Mouse (Mus musculus): ENCODE data around the gene Peg3.
"Not testable (repeated sequence)": the region's sequence is repeated elsewhere in the genome, so short reads cannot be mapped to it uniquely, and the experiment has no call there.

Gene Peg3

DNA sequence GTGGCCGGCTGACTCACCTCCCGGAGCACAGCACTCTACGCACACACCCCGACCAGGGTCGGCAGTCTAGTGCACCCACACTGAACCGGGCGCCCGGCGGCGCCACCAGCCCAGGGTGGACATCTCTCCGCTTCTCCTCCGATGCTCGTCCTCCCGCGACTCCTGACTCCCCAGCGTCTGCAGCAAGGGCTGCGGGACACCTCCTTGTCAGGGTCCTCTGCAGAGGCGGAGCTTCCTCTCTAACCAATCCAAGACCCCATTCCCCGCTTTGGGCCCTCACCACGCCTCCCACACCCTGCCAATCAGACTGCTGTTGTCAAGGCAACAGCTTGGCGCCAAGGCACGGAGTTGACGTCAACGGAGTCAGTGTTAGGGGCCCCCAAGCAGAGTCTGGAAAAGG is at the start of gene Peg3, which contains the start of gene Usp29:
Peg3 (minus strand) TSS at position 191 of the 400 bp plus-strand sequence.
Usp29 (plus strand) TSS at position 338 of the 400 bp plus-strand sequence.
- DNase-seq (ENCODE audit: low spot score in 2 of 2): peak; percentile 89 to 90

DNA sequence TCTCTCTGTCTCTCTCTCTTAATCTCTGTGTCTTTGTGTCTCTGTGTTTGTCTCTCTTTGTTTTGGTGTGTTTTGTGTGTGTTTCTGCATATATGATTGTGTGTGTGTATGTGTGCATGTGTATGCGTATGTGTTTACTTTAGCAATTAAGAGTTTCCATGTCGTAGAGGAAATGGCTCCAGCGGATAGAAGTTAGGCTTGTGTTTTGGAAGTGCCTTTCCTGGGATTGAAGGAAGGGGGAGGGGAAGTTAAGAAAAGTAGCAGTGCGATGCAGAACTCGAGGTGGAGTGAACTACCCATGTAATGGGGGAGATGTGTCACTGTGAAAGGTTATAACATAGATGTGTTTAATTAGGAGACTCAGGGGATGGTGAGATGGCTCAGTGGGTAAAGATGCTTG is 48.9 kb upstream of the Peg3 start:
- DNase-seq (ENCODE audit: low spot score in 2 of 2): no peak

GRCm38 (mm10) chr7:6777689-6778088 is 47.5 kb upstream of the Peg3 start:
- no peak for DNase-seq (ENCODE audit: low spot score in 2 of 2)

GRCm38 (mm10) chr7:6777107-6777506 is 46.9 kb upstream of the Peg3 start:
- no peak for DNase-seq (ENCODE audit: low spot score in 2 of 2)

GRCm38 (mm10) chr7:6776314-6777059 is 46.3 kb upstream of the Peg3 start:
- DNase-seq (ENCODE audit: low spot score in 2 of 2): peak; percentile 59 to 88

DNA sequence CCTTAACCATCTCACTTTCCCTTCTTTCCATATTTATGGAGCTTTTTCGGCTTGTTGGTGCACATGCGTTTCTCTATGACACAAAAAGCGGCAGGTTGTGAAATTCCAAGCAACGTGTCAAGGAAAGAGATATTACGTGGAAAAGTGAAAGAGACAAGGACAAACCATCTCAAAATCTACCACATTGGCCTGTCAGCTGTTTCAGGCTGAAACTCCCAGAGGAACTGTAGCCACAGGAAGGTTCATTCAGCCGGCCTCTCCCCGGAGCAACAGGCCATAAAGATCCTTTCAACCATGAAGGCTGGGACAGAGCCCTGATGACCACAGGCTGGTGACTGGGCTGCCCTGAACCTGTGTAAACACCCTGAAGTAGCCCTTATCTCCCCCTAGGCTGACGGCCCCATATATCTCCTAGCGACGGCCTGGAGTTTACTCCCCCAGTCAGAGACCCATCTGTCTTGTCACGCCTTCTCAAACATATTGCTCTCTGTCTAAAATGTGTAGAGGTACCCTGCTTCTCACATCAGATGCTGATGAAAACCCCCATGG is 43.7 kb upstream of the Peg3 start:
- not testable (repeated sequence) for DNase-seq (ENCODE audit: low spot score in 2 of 2)

DNA sequence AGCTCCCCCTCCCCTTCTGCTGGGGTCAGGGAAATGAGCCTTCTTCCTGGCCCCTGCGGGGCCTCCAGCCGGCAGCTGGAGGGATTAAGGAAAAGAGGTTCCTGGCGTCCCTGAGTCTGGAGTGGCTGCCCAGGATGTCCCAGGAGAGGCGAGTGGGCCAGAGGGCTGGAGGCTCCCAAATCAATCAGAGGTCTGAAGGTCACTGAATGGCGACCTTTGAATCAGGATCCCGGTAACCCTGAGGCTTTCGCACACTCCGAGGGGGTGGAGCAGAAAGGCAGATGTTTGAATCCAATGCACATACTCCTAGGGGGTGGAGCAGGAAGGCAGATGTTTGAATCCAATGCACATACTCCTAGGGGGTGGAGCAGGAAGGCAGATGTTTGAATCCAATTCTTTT is 40.1 kb upstream of the Peg3 start:
- DNase-seq (ENCODE audit: low spot score in 2 of 2): no peak

- DNase-seq (ENCODE audit: low spot score in 2 of 2): peak in 1 of 2 experiments; percentile 16
Measured at GRCm38 (mm10) chr7:6765240-6765639, 35.0 kb upstream of the Peg3 start.

DNA sequence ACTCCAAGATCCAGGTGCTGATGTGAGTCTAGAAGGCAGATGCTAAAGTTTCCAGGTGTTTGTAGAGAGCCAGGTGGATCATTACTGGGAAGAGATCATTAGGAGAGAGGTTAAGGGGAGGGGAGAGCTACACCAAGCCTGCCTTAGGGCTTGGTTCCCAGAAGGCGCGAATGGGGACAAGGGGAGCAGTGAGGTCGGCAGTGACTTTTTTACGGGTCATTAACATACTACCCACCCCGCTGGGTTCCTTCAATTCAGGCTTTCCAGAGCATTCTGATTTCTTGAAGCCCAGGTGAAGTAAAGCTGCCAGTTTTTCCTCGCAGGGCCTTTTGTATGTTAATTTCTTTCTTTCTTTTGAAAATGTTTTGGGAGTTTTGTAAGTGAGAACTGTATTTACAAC is 29.9 kb upstream of the Peg3 start:
- no peak for DNase-seq (ENCODE audit: low spot score in 2 of 2)

DNA sequence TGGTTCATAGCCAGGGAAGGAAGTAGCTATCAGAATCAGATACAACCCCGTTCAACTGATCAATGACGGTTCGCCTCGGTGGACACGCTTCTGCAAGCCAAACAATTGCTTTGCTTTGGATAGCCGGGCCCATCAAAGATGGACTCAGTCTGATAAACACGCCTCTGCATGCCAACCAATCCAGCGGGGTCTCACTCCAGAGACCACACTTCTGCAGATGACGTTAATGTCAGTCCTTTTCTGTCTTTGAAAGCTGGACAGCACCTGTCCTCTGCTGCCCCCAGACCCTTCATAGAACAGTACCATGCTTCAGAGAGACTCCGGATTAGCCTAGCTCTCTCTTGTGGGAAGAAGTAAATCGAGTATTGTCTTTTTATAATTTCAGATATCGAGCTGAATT is 29.5 kb upstream of the Peg3 start:
- no peak for DNase-seq (ENCODE audit: low spot score in 2 of 2)

DNA sequence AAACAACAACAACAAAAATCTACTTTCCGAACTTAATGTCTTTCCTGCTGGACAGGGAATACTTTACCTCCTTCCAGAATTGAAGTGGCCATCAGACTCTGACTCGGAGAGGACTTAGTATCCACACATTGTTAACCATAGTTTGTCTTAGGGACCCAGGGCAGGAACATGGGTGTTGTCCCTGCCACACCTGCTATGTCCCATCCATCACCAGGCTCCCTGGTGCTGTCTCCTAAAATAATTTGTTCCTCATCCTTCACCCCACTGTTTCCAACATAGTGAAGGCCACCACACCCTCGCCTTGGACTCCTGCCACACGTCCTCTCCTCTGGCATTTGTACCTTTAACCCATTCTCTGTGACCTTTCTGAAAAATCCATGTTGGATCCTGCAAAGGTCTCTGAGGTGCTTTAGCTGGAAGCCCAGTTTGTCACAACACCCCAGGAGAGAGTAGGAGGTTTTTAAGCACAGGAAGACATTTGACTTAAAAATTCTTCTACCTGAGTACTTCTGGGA is 26.6 kb upstream of the Peg3 start:
- no peak for DNase-seq (ENCODE audit: low spot score in 2 of 2)

GRCm38 (mm10) chr7:6753440-6753839 is 23.2 kb upstream of the Peg3 start:
- no peak for DNase-seq (ENCODE audit: low spot score in 2 of 2)

- DNase-seq (ENCODE audit: low spot score in 2 of 2): no peak
Measured at GRCm38 (mm10) chr7:6749196-6749595, 19.0 kb upstream of the Peg3 start.

- DNase-seq (ENCODE audit: low spot score in 2 of 2): no peak
Measured at GRCm38 (mm10) chr7:6744281-6744904, 14.2 kb upstream of the Peg3 start.

DNA sequence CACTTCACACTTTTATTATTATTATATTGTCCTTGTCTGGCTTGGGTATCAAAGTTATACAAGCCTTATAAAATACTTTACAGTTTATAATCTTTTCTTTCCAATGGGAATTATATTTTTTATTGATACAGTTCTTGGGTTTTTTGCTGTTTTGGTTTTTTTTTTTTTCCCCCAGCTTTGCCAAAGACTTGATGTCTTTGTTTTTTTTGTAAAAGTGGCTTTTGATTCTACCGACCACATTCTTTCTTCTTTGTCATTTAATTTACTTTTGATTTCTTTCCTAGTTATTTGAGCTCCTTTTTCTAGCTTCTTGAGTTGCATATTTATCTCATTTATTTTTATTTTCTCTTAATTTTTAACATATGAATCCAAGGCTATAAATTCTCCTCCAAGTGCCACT is 5.8 kb upstream of the Peg3 start:
- DNase-seq (ENCODE audit: low spot score in 2 of 2): no peak

GRCm38 (mm10) chr7:6731930-6732329 is 1.7 kb upstream of the Peg3 start:
- DNase-seq (ENCODE audit: low spot score in 2 of 2): no peak

DNA sequence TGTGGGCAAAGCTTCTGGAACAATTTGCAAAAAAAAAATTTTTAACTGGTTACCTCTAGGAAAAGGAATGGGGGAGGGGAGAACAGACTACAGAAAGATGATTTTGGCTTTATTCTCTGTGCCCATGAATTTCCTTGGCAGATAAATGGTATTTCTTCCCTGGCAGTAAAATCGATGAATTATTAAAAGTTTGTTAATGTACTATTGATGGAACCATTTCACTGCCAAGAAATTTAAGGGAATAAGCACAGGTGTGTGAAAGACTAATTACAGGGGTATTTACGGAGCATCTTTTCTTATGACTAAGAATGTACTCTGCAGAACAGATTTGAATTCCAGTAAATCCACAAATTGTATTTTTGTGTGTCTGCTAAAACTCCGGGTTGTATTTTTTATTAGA is 1.1 kb upstream of the Peg3 start:
- no peak for DNase-seq (ENCODE audit: low spot score in 2 of 2)

DNA sequence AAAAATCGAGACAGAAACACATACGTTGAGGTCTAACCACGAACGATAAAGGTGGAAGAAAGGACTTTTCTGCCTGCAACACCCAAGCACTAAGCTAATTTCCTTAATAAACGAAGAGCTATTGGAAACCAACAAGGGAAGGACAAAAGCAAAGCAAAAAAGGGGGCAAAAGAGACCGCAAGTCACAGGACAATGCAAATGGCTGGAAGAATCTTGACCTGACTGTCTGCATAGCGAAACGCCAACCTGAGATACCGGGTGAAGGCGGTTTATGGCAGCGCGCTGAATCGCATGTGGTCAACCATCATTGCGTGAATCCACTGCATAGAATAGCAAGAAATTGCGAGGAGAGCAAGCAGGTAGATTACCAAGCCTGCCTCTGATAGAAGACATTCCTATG is 570 bp upstream of the Peg3 start:
- DNase-seq (ENCODE audit: low spot score in 2 of 2): peak; percentile 14 to 29

DNA sequence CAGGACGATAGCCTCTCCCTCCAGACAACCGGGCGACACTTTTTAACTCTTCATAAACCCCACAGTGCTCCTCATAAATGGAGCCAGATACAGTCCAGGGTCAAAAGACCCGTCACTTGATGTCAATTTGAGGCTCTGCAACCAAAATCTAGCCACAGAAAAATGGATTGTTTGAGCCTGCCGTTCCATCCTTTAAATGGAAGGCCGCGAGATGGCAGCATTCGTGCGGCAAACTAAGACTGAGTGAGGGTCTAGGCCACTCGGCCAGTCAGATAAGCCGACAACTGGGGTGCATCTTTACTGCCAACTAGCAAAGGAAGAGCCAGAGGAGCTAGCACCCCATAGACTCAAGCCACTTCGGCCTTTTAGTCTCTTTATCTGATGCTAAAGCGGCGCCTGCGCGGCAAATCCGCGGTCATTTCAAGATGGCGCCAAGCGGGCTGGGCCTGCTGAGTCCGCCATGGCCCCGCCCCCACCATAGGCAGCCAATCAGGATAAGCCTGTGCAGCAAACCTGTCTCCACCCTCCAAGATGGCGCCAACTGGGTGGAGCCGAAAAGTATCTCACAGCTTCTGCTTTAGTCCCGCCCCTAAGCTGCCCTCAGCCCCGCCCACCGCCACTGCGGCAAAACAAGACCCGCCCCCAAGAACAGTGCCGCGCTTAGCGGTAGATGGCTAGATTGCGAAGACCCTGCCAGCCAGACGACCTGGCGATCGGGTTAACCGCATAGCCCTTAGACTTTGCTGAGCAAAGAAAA is 992 bp downstream of the Peg3 start:
- peak; percentile 89 to 92 for DNase-seq (ENCODE audit: low spot score in 2 of 2)

DNA sequence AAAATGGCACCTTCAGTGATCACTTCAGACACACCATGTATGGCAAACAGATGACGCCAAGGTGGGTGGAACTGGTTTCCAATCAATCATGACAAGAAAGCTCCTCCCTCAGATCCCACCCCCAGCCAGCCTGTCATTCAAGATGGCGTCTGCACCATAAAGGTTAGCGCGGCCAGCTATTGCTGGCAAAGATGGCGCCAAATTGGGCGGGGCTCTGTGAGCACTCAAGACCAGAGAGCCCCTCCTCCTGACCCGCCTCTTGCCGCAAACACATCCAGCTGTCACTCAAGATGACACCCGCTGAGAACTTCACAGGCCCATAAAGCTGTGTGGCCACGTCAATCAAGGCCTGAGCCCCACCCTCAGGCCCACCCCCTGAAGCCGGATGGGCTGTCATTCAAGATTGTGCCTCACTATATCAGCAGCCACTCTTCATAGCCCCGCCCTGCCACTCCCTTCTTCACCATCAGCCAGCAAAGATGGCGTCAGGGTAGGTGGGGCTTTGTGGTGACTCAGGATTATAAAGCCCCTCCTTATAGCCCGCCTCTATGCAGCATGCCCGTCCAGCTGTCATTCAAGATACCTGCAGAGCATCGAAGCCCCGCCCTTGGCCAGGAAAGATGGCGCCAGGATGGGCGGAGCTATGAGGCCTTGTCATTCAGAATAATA is 1.8 kb downstream of the Peg3 start:
- DNase-seq (ENCODE audit: low spot score in 2 of 2): peak; percentile 89 to 94

DNA sequence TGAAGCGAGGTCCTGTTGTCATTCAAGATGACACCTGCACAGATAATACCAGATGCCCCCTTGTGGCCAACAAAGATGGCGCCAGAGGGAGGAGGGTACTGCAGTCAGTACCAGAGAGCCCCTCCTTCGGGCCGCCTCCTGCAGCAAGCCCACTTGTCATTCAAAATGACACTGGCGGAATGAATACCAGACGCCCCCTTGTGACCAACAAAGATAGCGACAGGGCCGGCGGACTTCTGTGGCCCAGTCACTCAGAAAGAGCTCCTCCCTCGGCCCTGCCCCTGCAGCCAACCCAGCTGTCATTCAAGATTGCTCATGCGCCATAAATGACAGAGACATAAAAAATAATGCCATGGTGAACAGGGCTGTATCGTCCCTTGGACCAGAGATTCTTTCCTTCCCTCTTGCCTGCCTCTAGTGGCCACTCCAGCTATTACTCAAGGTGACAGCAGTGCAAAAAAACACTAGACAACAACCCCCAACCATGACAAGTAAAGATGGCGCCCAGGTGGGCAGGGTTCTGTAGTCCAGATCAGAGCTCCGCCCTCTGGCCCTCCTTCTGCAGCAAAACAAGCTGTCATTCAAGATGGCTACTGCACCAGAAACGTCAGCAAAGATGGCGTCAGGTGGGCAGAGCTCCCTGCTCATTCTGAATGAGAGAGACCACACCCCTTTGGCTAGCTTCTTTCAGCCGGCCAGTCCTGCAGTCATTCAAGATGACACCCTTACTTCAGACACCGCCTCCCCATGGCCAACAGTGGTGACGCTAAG is 2.7 kb downstream of the Peg3 start:
- DNase-seq (ENCODE audit: low spot score in 2 of 2): peak; percentile 81 to 91

All from frontal cortex, postnatal 36 days (tissue).